Mouse (Mus musculus) stomach, postnatal 0 days (tissue): ENCODE results near the gene P4ha2. TPM values are rescaled to one million over a fixed set of nuclear protein-coding genes. Genes with fewer than 3 reads are reported as not detected.

Source experiments
- ATAC-seq: fragments of 200-750 bp; cut with Nextera tagmentation; 2 replicates; pipeline ENCODE4 v1.8.0; 2017; ENCODE audit not compliant: low FRiP score, low TSS enrichment
- DNase-seq: peaks from one replicate; pipeline ENCODE4 v3.0.0-alpha.2; 2016; ENCODE audit warnings: low spot score
- H3K27ac ChIP-seq: fragments of 300-500 bp; sonication (generic); replicated peaks from 2 replicates; pipeline ENCODE4 v1.5.1; 2014; ENCODE audit warnings: mild to moderate bottlenecking, control low read depth
- H3K27me3 ChIP-seq: fragments of 300-500 bp; sonication (generic); 2 replicates; pipeline ENCODE4 v1.6.1; 2014; ENCODE audit warnings: low read length; ENCODE audit not compliant: control insufficient read depth, insufficient read depth
- H3K36me3 ChIP-seq: fragments of 300-500 bp; sonication (generic); 2 replicates; pipeline ENCODE4 v1.6.1; 2014; ENCODE audit warnings: low read length, mixed read lengths; ENCODE audit not compliant: control insufficient read depth, insufficient read depth
- H3K4me1 ChIP-seq: fragments of 300-500 bp; sonication (generic); replicated peaks from 2 replicates; pipeline ENCODE4 v1.6.1; 2014; ENCODE audit warnings: antibody characterized with exemption; ENCODE audit not compliant: control insufficient read depth, insufficient read depth
- H3K4me2 ChIP-seq: fragments of 300-500 bp; sonication (generic); replicated peaks from 2 replicates; pipeline ENCODE4 v1.6.1; 2014; ENCODE audit warnings: low read depth, mild to moderate bottlenecking, control low read depth, moderate library complexity
- H3K4me3 ChIP-seq: fragments of 300-500 bp; sonication (generic); 2 replicates; pipeline ENCODE4 v1.5.1; 2014; ENCODE audit warnings: low read depth, low read length, control low read depth
- H3K9ac ChIP-seq: fragments of 300-500 bp; sonication (generic); 2 replicates; pipeline ENCODE4 v1.6.1; 2014; ENCODE audit warnings: mild to moderate bottlenecking, low read length, control low read depth, mixed read lengths
- H3K9me3 ChIP-seq: fragments of 300-500 bp; sonication (generic); 2 replicates; pipeline ENCODE4 v1.6.1; 2016; ENCODE audit warnings: low read length; ENCODE audit not compliant: control insufficient read depth
- CTCF ChIP-seq: IDR thresholded peaks from 2 replicates; pipeline ENCODE4 v1.5.1; 2016; ENCODE audit warnings: antibody characterized with exemption, low read depth, mild to moderate bottlenecking, moderate library complexity
- EP300 ChIP-seq: optimal IDR thresholded peaks from 2 replicates; pipeline ENCODE3; 2016; ENCODE audit warnings: antibody characterized with exemption
- WGBS: fragments of 180-500 bp; shearing (Covaris S2); extraction: QIAGEN DNeasy Blood & Tissue Kit; methylation state at CpG from one replicate; pipeline ENCODE4 v1.1.7; 2014; 5-methylcytosine and 5-hydroxymethylcytosine counted together
- polyA plus RNA-seq: library from polyadenylated mRNA; unstranded; fragments of >200 nt; fragmentation: Nextera tagmentation; extraction: Ambion mirVana; gene quantifications from 2 replicates; pipeline ENCODE4 v1.2.1, GENCODE M21; 2015

P4ha2 gene
- polyA plus RNA-seq, 1 experiment from 2014 or later = 30.2 TPM

GRCm38 (mm10) chr11:54084976-54085375 is 14.9 kb upstream of the P4ha2 start:
- 89% methylated on average over 1 of the region's 1 CpGs for WGBS
- DNase-seq (no peak), ATAC-seq (no peak)
- H3K4me1 ChIP-seq = no peaks in the 10 kb centered on the region
- H3K9ac ChIP-seq = no peak overlapping the region
- H3K27me3 ChIP-seq = no peaks in the 10 kb centered on the region
- H3K9me3 ChIP-seq = no peaks in the 10 kb centered on the region
- no peak overlapping the region for H3K4me3 ChIP-seq
- no peak overlapping the region for H3K27ac ChIP-seq
- TF ChIP-seq EP300 = no peak
- no peak for TF ChIP-seq CTCF
- H3K4me2 ChIP-seq = no peak overlapping the region
- H3K36me3 ChIP-seq = no peaks in the 10 kb centered on the region

- 55% methylated on average over 5 of the region's 5 CpGs for WGBS
- peak; percentile 12 for DNase-seq
- Histone ChIP-seq H3K9me3 (no peaks in the 10 kb centered on the region), H3K4me1 (no peaks in the 10 kb centered on the region), H3K36me3 (no peaks in the 10 kb centered on the region), H3K9ac (no peak overlapping the region), H3K27me3 (no peaks in the 10 kb centered on the region), H3K4me2 (no peak overlapping the region), H3K27ac (no peak overlapping the region), H3K4me3 (no peak overlapping the region)
- no peak for ATAC-seq
- no peak for TF ChIP-seq EP300
- TF ChIP-seq CTCF = peak; percentile 42
Observed at GRCm38 (mm10) chr11:54085816-54086215, 14.1 kb upstream of the P4ha2 start.

- H3K9ac ChIP-seq = no peak overlapping the region
- 70% methylated on average over 7 of the region's 7 CpGs for WGBS
Observed at GRCm38 (mm10) chr11:54088253-54088946, 11.5 kb upstream of the P4ha2 start.

GRCm38 (mm10) chr11:54088947-54089317 is 11.0 kb upstream of the P4ha2 start:
- Histone ChIP-seq H3K27me3 (no peaks in the 10 kb centered on the region), H3K4me3 (no peak overlapping the region), H3K4me1 (no peaks in the 10 kb centered on the region), H3K4me2 (no peak overlapping the region), H3K9me3 (no peaks in the 10 kb centered on the region), H3K9ac (no peak overlapping the region), H3K36me3 (no peaks in the 10 kb centered on the region), H3K27ac (no peak overlapping the region)
- TF ChIP-seq EP300 = no peak
- peak; percentile 90 for TF ChIP-seq CTCF
- peak; percentile 70 for ATAC-seq
- 52% methylated on average over 5 of the region's 5 CpGs for WGBS
- DNase-seq = peak; percentile 72

More at GRCm38 (mm10) chr11:54088253-54088946, 11.5 kb upstream of the P4ha2 start:
- no peak for DNase-seq
- Histone ChIP-seq H3K9me3 (no peaks in the 10 kb centered on the region), H3K4me3 (no peak overlapping the region), H3K4me1 (no peaks in the 10 kb centered on the region), H3K27ac (no peak overlapping the region), H3K36me3 (no peaks in the 10 kb centered on the region), H3K4me2 (no peak overlapping the region), H3K27me3 (no peaks in the 10 kb centered on the region)
- no peak for TF ChIP-seq EP300
- no peak for TF ChIP-seq CTCF
- ATAC-seq = 0 out of 2 replicates have a peak, but pooled peaks have one; percentile 8

DNA sequence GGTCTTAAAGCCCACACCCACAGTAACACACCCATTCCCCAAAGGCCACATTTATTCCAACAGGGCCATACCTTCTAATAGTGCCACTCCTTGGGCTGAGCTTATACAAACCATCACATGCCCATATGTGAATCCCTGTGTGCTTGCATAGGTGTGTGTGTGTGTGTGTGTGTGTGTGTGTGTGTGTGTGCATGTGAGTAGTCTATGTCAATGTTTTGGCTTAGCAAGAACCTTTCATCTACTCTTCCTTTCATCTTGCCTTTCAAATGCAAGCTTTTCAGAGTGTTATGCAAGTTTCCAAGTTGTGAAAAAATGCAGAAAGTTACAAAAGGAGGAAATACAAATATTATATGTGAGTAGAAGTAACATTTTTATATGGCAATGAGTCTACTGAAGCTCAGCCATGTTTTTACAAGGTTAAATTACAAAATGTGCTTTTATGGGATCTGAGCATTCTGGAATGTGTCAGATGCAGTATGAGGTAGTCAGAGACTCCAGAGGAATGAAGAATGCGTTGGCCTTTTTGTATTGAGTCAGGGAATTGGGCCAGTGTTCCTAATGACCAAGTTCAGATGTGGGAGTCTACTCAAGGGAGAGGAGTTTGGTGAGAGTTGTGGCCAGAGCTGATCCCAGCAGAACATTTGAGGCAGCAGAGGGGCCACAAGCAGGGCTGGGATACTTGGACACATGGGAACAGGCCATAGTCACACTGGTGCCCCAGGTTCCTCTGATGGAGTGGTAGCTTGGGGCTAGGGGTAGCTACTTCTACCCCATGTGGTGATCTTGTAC is 9.6 kb upstream of the P4ha2 start:
- H3K9me3 ChIP-seq = no peaks in the 10 kb centered on the region
- no peak overlapping the region for H3K4me2 ChIP-seq
- no peaks in the 10 kb centered on the region for H3K27me3 ChIP-seq
- no peak for TF ChIP-seq EP300
- no peak for TF ChIP-seq CTCF
- H3K4me3 ChIP-seq = no peak overlapping the region
- no peak for DNase-seq
- H3K27ac ChIP-seq = no peak overlapping the region
- ATAC-seq = no peak
- 60% methylated on average over 1 of the region's 1 CpGs for WGBS
- no peaks in the 10 kb centered on the region for H3K4me1 ChIP-seq
- no peaks in the 10 kb centered on the region for H3K36me3 ChIP-seq
- no peak overlapping the region for H3K9ac ChIP-seq

DNA sequence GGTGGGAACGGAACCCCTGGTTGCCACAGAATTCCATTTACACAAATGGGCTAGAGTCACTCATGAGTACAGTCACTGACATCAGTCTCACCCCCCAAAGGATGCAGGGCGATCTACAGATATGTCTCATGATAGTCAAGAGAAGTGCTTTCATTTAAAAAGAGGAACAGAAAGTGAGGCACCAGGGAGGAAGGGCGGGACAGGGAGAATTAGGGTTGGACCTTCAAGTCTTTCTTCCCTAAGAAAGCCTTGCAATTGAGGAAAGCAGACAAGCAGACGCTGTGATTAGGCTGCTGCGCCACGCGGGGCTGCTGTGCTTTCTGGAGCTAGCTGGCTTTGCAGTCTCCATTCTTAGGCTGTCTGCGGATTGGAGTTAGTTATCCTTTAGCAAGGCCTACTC is 8.2 kb upstream of the P4ha2 start:
- Histone ChIP-seq H3K4me3 (no peak overlapping the region), H3K9ac (no peak overlapping the region), H3K27ac (no peak overlapping the region), H3K4me1 (no peaks in the 10 kb centered on the region), H3K4me2 (no peak overlapping the region), H3K9me3 (no peaks in the 10 kb centered on the region), H3K27me3 (no peaks in the 10 kb centered on the region), H3K36me3 (no peaks in the 10 kb centered on the region)
- no peak for DNase-seq
- ATAC-seq = no peak
- no peak for TF ChIP-seq EP300
- TF ChIP-seq CTCF = peak; percentile 13; the same call in 1 of the 2 replicates
- WGBS = 58% methylated on average over 8 of the region's 8 CpGs
